Mouse (Mus musculus) ovary, adult 10 weeks (tissue): ENCODE results near the gene Wap. TPM values are rescaled to one million over a fixed set of nuclear protein-coding genes. Genes with fewer than 3 reads are reported as not detected.

Experiments used
- polyA plus RNA-seq: library from polyadenylated mRNA; stranded (reverse); fragments of 350-450 nt; fragmentation: Illumina TruSeq; extraction: RNeasy Lipid Tissue Mini Kit (QIAGEN cat#74804); gene quantifications from one replicate; pipeline ENCODE4 v1.2.3, GENCODE M21; 2014

The Wap gene
- polyA plus RNA-seq = not detected

GRCm38 (mm10) chr11:6638537-6638936, at the start of gene Wap:
Gene Wap, minus strand, starts transcription at chr11:6638637.

DNA sequence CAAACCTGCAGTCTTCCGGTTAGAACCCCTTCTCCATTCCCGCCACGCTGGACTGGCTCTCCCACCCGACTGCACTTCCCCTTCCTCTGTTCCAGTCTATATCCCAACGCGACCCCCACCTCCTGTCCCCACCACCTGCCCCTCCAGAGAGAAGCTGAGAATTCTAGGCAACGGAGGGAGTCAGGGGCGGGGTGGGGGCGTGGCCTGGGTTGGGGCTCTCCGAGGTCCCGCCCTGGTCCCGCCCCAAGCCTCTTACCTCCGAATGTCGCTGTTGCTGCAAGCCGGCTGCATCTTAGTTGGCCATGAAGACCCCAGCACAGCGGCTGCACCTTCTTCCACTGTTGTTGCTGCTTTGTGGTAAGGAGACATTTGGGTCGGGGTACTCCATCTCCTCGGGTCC, 19.8 kb upstream of the Wap start, which contains the start of gene Ramp3:
TSS of gene Ramp3 (plus strand) at position 251 of the 400 bp plus-strand sequence.

GRCm38 (mm10) chr11:6625478-6626387, 12.7 kb downstream of the Wap start, which contains the start of gene Tbrg4:
Gene Tbrg4, minus strand, starts transcription at chr11:6626067.

DNA sequence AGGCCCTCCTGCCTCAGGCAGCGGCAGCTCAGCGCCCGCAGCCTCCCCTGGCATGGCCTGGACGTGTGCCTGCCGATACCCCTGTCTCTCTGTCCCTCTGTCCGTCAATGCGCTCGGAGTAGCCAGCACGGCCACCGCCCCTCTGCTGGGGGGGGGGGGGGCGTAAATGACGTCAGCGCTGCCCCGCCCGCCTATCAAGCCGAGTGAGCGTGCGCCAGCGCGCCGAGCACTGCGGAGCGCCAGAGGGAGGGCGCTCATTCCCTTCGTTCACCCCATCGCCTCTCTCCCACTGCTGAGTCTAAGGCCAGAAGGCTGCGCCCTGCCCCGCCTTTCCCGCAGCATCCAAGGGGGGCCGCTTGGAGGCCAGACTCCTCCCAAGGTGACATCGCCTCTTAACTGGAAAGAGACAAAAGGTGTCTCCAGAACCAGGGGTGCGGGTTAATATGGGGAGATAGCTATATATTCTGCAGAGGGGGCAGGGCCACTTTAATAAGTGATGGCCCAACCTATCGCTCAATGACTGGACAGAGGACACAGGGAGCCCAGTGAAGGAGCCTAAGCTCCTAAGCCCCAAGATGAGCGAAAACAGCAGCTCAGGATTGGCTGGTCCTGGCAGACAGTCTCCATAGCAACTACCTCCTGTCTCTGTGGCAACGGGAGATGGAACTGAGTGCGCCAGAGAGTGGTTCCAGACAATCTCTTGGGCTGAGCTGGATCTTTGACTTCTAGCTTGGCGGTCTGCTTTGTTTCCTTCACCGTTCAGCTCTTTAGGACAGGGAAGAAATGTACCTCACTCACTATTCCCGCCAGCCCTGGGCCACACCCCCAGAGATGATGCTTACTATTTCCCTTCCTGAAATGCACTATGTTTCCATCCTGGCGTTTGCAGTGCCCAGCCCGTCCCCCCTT, 32.7 kb downstream of the Wap start, which contains the start of gene Nacad:
TSS of gene Nacad (minus strand) at position 563 of the 909 bp plus-strand sequence.

Other genes with a start within 250 kb of the Wap start
- gene Zmiz2, start 249.6 kb downstream of the Wap start, polyA plus RNA-seq = 0.63 TPM
- 1,012 TPM for gene Ppia, start 223.2 kb downstream of the Wap start, polyA plus RNA-seq
- gene H2afv, start 194.2 kb downstream of the Wap start, polyA plus RNA-seq = 19.9 TPM
- gene Purb, start 162.7 kb downstream of the Wap start, polyA plus RNA-seq = 347 TPM
- not detected for gene Myo1g, start 117.7 kb downstream of the Wap start, polyA plus RNA-seq
- gene Ccm2, start 91.8 kb downstream of the Wap start, polyA plus RNA-seq = 2.1 TPM
- gene Nacad, start 32.6 kb downstream of the Wap start, polyA plus RNA-seq = not detected
- 0.97 TPM for gene Tbrg4, start 12.6 kb downstream of the Wap start, polyA plus RNA-seq
- gene Ramp3, start 19.9 kb upstream of the Wap start, polyA plus RNA-seq = not detected
- gene Gm11983, start 199.0 kb upstream of the Wap start, polyA plus RNA-seq = not detected